Mouse (Mus musculus): ENCODE data around the gene Nelfa. TPM values are rescaled to one million over a fixed set of nuclear protein-coding genes. Genes with fewer than 3 reads are reported as not detected.
"Not testable (repeated sequence)": the region's sequence is repeated elsewhere in the genome, so short reads cannot be mapped to it uniquely, and the experiment has no call there.

The Nelfa gene
- polyA plus RNA-seq, 2 experiments from 2014 or later = 36.7 to 66.6 TPM

DNA sequence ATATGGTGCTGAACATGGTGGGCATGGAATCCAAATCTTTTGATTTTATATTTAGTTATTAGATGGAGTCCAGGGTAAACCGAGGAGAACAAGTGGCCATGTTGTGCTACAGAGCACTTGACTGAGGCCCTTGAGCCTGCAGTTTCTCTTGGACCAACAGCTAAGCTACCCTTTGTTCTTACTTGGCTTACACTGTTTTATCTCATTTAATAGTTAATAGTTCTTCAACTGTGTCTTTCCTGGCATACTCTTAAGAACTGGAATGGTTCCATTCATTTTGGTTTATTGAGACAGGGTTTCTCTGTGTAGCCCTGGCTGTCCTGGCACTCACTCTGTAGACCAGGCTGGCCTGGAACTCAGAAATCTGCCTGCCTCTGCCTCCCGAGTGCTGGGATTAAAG lies 19.6 kb downstream of the Nelfa start:
- not testable (repeated sequence) for ATAC-seq

DNA sequence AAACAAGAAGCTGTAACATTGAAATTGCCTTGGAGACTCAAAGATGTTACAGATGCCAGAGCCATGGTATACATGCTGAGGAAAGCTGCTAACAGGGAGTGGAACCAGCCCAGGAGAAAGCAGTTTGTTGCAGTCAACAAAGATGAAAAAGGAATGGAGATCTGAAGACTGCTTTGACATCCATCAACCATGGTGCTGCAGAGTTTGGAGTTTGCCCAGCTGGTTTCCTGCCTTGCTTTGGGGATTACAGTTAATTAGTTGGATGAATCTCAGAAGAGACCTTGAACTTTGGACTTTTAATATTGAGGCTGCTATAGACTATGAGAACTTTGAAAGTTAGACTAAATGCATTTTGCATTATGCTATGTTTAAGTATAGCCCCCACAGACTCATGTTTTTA lies 21.2 kb downstream of the Nelfa start:
- not testable (repeated sequence) for ATAC-seq

DNA sequence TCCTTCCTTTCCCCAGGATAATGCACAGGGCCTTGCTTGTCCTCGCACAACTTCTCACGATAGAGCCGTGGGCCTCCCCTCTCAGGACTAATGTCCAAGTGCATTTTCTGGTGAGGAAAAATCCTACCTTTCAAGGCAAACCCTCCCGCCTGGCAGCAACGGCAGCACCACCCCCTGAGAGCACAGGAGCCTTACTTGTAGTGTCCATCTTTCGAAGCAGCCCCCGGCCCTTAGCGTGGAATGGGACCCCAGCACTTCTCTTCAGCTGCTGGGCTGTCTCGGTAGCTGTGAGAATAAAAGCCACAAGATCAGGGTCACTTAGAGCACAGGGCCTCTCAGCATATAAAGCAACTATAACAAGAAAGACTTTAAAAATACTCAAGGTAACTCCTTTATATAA lies 33.0 kb downstream of the Nelfa start:
- ATAC-seq = no peak

DNA sequence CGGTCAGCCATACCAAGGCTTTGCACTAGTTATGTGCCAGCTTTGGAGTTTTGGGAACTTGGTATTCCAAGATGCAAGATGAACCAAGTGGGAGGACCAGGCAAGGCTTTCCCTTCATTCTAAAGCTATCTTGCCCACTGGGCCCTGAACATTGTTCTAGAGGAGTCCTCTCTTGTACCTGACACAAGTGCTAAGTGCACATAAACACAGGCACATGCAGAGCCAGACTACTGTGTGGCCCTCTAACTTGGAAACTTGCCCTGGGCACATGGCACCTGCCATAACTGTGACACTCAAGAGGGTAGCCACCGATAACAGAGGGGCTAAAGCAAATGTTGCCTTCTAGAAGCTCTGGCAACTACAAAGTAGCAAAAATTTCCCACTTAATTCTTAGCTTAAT lies 33.5 kb downstream of the Nelfa start:
- no peak for ATAC-seq

DNA sequence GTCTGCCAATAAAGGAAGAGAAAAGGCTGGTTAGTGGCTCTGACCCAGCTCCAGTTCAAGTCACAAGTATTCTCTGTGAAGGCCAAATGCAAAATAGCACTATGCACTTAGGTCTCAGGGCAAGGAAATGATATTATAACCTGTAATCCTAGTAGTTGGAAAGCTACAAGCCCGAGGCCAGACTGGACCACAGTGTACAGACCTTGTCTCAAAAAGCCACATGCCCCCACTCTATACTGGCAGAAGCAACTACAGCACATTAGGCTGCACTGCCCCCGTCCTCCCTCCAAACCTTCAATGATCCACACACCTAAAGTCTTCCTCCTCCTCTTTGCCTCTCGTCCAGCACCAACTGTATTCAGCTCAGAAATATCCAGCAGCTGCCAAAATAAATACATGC lies 34.9 kb downstream of the Nelfa start:
- no peak for ATAC-seq

DNA sequence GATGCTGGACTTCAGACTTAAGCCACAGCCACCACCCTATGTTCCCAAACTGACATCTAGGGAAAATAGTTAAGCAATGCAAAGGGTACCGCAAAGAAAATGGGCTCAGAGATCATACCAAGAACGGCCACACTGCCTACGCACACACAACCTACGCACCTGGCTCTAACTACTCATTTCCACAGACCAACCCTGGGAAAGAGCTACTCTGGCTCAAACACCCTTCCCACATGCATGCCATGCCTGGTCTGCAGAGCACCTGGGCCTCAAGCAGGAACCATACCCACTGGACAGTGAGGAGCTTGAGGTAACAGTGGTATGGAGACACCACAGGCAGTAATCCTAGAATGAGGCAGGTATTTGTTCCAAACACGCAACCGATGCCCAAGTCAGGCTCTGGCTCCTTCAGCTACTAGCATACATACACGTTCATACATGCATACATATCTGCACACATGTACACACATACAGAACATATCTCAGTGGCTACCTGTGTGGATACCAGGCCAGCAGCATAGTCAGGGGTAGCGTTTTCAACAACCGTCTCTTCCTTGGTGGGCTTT lies 35.4 kb downstream of the Nelfa start:
- no peak for ATAC-seq

DNA sequence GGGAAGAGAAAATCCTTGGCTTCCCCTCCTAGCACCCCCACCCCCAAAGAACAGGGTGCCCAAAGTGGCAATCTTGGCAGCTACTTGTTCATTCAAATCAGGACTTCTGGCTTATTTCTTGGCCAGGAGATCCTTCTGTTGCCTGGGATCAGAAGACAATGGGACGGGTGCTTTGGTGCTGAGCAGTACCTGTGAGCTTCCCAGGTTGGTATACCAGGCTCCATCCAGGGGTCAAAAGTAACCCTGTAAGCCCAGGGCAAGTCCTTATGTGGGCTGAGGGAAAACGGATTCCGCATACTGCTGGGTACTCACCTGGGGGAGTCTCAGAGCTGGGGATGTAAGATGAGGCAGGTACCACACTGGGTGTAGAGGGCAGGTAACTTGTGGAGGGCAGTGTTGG lies 36.1 kb downstream of the Nelfa start:
- ATAC-seq = no peak

DNA sequence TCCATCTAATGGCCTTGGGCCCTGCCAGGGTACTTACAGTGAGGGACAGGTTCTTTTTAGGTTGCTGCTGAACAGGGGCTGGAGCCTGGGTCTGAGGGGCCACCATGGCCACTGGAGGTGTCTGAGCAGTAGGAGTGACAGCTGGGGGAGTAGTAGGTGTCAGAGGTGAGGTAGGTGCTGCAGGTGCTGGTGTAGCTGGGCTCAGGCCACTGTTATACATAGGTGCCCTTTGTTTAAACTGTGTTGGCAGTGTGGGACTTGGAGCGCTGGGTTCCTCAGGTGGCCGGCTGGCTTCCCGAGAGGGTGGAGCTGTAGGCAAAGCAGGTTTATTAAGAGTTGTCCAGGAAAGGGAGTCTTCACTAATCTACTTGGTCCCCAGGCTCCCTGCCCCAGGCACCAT lies 37.0 kb downstream of the Nelfa start:
- ATAC-seq = no peak

DNA sequence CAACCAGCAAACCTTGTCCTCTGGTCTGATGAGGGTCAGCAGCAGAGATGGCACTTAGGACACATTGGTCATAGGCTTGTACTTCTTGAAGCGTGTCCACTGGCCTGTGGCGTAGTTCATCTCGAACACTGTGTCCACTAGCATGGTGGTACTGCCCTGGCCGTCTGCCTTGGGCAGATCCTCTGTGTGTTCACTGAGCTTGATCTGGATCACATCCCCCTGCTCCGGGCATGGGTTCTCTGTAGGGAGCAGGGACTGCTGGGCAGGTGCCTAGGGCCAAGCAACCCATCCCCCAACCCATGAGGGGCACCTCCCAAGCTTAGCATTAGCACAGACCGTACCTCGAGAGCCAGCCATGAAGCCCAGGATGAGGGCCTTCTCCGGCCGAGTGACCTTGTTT lies 37.5 kb downstream of the Nelfa start:
- no peak for ATAC-seq

DNA sequence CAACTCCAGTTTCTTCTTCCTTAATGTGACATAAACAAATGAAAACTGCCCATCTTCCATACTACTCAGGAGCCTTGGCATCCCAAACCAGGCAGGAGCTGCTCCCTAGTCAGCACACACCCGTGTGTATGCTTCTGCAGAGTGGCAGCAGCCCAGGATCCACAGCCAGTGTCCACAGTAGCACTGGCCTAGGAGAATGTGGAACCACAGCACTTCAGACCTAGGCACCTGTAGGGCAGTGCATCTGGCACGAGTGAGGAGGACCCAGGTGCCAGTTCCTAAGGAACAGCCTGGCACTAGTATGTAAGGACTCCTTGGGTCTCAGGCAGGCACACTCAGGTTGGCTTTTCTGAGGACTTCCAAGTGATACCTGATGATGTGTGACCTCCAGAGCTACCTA lies 39.1 kb downstream of the Nelfa start:
- no peak for ATAC-seq

DNA sequence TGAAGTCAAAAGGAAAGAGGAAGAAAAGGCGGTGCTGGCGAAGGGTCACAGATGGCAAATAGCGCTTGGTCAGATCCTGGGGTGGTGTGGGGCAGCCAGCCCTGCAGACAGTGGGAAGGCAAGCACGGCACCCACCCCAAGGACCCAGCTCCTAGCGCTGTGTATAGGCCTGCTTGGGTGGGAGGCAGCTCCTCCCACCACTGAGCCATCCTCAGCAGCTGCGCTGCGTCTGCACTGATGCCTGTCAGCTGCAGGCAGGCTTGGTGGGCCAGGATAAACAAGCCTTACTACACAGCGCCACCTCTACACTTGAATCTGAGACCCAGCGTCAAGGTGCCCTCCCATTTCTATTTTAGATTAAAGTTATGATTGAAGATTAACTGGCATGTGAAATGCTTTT lies 41.1 kb downstream of the Nelfa start:
- ATAC-seq = no peak

DNA sequence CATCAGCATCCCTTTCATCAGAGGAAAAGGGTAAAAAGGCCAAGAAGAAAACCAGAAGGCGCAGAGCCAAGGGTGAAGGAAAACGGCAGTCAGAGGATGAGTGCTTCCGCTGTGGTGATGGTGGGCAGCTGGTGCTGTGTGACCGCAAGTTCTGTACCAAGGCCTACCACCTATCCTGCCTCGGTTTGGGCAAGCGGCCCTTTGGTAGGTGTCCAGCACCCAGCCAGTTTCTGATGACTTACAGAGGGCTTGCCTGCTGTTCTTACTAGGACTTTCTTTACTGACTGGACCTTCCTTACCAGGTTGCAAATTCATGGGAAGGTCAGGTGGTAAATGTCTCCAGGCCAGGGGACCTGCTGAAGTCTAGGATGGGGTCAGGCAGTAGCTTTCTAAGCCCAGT lies 42.8 kb downstream of the Nelfa start:
- no peak for ATAC-seq

DNA sequence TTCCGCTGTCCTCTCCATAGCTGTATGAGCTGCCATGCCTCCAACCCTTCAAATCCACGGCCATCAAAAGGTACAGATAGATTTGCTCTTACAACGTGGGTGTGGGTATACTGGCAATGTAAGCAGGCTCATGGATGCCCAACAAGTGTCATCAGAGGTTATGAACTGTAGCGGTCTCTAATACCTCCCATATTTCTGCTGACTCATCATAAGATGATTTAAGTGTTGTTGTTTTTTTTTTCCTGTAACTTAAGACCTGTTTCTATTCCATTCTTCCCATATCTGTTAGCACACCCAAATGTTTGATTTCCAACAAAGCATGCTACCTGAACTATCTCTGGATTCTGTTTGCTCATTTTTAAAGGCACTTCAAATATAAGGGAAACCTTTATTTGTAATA lies 55.1 kb downstream of the Nelfa start:
- no peak for ATAC-seq

DNA sequence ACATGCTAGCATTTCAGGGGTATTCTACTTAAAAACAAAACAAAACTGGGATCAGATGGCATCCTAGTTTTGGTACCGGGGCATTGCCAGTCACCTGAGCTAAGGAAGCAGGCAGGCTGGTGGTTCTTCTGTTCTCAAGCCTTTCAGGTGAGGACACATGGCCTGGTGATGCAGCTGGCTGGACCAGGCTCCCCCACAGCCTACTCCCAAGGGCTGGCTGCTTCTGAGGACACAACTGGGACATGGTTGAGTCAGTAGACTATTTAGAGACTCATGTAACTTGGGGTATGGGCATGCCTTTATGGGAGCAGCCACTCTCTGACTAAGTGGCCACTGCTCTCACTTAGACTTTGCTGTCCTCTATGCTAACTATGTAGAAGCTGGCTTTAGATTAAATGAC lies 60.7 kb downstream of the Nelfa start:
- ATAC-seq = no peak

DNA sequence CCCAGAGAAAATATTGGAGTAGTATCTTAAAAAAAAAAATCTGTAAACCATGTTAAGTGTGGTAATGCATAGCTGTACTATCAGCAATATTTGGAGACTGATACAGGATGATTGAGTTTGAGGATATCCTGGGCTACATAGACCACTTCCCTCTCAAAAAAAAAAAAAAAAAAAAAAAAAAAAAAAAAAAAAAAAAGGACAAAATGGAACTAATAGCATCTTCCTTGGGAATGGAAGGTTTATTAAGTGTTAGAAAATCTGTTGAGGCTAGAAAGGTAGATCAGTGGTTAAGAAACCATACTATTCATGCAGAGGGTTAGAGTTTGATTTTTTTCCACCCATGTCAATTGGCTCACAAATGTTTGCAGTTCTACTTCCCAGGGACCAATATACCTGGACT lies 78.5 kb downstream of the Nelfa start:
- ATAC-seq = no peak

DNA sequence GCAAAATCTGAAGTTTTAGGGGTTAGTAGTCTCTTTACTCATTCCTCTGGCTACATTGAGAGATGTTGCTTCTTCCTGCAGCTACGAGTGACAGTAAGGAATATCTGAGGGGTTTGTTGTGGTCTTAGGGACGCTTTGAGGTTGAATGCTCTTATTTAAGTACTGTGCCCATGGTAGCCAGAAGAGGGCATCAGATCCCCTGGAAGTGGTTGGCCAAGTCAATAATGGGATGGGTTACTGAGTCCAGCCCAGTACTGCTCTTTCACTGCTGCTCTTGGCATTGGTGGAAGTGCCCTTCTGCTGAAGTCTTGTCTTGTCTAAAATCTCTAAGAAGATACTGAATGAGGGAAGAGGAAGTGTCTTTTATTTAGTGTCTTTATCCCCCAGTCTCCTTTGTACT lies 82.2 kb downstream of the Nelfa start:
- no peak for ATAC-seq

DNA sequence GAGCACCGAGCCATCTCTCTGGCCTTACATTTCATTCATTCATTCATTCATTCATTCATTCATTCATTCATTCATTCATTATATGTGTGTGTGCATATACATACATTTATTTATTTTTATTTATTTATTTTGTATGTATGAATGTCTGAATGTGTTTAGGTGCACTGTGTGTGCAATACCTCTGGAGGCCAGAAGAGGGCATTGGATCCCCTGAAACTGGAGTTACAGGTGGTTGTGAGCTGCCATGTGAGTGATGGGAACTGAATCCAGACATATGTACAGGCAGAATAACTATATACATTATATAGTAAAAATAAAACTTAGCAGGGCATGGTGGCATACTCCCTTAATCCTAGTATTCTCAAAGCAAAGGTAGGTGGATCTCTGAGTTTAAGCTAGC lies 83.1 kb downstream of the Nelfa start:
- ATAC-seq = no peak

DNA sequence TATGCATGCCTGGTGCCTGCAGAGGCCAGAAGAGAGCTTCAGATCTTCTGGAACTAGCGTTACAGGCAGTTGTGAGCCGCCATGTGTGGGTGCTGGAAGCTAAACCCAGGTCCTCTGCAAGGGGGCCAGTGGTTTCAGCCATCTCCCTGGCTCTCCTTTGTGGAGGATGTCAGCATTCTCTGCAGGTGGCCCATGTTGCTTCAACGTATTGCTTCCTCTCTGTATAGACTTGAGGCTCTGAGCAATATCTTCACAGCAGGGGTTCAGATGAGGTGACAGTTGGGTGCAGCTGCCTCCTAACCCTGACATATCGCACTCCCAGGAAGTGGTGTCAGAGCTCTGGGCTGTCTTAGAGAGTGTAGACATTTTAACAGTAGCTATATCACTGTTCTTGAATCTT lies 84.7 kb downstream of the Nelfa start:
- no peak for ATAC-seq

Other genes starting within 250 kb of the Nelfa start
- not detected for gene Fgfr3, start 214.7 kb downstream of the Nelfa start, polyA plus RNA-seq (2017; shearing (Covaris generic))
- 10 to 100 TPM; 15.9 to 17.5 TPM for gene Letm1, start 153.6 kb downstream of the Nelfa start, polyA plus RNA-seq (2017; shearing (Covaris generic))
- 10 to 100 TPM; 12.0 to 13.0 TPM for gene Nsd2, start 115.7 kb downstream of the Nelfa start, polyA plus RNA-seq (2017; shearing (Covaris generic))
- gene Gm1673, start 47.0 kb upstream of the Nelfa start, polyA plus RNA-seq (2017; shearing (Covaris generic)) = not detected
- not detected for gene Nat8l, start 59.6 kb upstream of the Nelfa start, polyA plus RNA-seq (2017; shearing (Covaris generic))
- 1 to 10 TPM in 1 of 2 experiments, under 1 TPM in 1; 0.77 to 3.5 TPM for gene Poln, start 233.0 kb upstream of the Nelfa start, polyA plus RNA-seq (2017; shearing (Covaris generic))
- gene Haus3, start 233.1 kb upstream of the Nelfa start, polyA plus RNA-seq (2017; shearing (Covaris generic)) = 10 to 100 TPM; 80.1 to 90.0 TPM